Mouse (Mus musculus): Measurements from ENCODE around the gene Capsl. TPM values are rescaled to one million over a fixed set of nuclear protein-coding genes. Genes with fewer than 3 reads are reported as not detected.

The Capsl gene
- total RNA-seq, 2 experiments from 2014 or later = 1.8 to 2.1 TPM

Other genes with a start within 250 kb of the Capsl start
- not detected for gene Ugt3a1, start 159.1 kb upstream of the Capsl start, total RNA-seq (2021)
- gene Ugt3a2, start 100.5 kb upstream of the Capsl start, total RNA-seq (2021) = not detected
- gene Il7r, start 94.1 kb downstream of the Capsl start, total RNA-seq (2021) = under 1 TPM; 0.39 to 0.48 TPM

Measured in left cerebral cortex, postnatal 36 days (tissue).